Mouse (Mus musculus): Measurements from ENCODE around the gene Zdhhc9.

The Zdhhc9 gene

DNA sequence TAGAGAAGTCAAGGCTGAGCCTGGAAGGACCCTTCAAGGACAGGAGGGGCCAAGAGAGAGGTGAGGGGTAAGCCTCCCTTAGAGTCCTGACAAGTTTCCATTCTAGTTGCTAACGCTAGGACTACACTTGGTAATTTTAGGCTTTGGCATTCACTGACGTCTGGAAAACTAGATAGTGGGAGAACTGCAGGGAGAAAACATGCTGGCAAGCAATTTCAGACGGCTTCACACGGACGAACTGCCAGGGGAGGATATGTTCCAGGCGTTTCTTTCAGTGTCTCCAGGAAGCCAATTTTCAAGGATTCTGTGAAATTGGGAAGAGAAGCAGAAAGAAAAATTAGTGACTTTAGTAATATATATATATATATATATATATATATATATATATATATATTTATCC, 26.8 kb downstream of the Zdhhc9 start:
- DNase-seq (ENCODE audit: low read depth, low spot score), result no peak

DNA sequence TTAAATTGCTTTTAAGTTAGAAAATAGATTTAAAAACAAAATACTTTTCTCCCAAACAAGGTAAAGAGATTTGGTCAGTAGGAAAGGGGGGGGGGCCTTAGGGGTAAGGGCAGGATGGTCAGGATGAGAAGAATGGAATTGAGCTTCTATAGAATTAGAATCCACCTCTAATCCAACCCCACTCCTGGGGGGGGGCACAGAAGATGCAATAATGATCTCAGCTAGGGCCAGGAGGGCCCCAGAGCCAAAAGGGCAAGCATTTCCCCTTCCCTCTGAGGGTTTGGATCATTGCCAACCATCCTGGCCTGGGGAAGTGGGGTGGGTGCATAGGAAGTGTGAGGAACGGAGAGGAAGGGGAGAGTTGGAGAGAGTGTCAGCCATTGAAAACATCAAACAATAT, 38.3 kb downstream of the Zdhhc9 start:
- no peak for DNase-seq (ENCODE audit: low read depth, low spot score)

DNA sequence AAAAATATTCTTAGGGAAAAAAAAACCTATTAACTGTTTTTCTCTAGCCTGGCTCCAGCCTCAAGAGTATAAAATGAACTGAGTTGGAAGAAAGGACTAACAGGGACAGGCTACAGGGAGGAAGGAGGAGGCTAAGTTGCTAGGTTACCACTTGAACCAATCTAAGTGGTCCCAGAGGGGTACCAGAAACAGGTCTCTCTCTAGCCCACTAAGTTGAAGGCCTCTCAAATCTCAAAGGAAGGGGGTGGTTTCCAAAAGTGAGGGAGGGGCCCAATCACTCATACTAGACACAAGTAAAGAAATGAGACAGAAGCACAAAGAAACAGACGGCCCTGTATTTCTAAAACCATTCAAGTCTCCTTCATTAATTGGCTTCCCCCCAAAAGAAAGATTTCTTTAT, 38.8 kb downstream of the Zdhhc9 start:
- no peak for DNase-seq (ENCODE audit: low read depth, low spot score)

DNA sequence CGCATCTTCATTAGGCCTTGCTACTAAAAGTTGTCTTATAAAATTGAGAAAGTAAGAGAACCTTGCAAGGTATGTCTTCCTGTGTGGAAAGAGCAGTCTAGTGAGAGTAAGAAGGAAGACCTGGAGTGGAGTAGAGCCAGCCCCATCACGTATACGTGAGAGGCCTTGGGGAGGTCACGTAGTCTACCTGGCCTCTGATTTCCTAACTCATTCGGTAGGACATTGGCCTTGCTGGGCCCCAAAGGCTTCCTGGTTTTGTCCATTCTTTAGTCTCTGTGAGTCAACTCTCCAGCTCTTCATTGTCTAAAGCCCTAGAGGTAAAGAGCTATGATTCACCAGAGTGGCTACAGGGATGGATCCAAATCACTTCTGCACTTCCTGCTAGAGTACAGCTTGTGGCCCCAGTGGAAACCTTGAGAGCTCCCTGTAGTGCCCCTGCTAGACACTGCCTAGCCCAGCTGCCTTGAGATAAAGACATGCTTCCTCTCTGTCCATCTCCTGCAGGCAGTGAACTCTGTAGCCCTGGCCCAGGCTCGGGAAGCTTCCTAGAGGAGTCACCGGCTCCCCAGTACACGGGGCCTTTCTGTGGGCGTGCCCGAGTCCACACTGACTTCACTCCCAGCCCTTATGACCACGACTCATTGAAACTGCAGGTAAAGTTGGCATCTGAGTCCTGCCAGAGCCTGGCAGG, 50.3 kb downstream of the Zdhhc9 start:
- no peak for DNase-seq (ENCODE audit: low read depth, low spot score)

DNA sequence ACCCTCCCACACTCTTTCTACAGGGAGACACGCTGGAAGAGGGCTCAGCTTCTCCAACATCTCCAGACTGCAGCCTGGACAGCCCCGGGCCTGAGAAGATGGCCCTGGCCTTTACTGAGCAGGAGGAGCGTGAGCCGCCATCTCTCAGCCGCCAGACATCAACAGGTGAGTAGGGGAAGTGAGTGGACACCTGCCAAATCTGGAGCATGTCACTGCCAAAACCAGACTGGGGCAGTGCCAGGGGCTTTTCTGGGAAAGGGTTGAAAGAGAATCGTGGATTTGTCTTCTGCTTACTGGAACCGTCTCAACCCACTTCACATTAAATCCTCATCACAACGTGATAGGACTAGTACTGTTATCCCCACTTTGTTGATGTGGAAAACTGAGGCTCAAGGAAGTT, 51.3 kb downstream of the Zdhhc9 start:
- DNase-seq (ENCODE audit: low read depth, low spot score), result no peak

DNA sequence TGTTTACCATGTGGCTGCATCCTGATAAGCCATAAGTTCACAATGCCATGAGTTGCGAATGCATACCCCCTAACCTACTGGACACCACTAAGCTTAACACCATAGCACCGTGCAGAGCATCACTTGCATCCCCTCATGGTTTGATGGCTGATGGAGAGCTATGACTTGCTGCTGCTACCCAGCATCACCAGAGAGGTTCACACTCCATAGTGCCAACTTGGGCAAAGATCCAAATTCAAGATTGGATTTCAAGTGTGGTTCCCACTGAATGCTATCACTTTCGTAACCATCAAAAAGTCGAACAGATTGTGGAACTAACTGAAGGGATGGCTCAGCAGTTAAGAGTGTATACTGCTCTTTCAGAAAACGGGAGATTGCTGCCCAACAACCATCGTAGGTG, 53.2 kb downstream of the Zdhhc9 start:
- DNase-seq (ENCODE audit: low read depth, low spot score), result no peak

DNA sequence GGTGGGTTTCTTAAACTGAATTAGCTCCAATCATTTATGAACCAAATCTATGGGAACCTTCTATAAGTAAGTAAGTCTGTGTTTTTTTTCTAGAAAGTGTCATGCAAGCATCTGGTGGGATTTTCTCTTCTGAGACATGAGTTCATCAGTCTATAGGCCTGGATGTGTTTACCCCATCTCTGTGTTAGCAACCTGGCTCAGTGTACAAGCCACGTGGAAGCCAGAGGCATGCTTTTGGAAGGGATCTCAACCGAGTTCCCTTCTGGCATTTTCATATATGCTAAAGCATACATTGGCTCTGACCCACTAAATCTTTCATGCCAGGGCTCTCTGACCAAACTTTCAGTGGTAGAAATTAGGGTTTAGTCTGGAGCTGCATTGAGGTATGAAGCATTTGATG, 54.7 kb downstream of the Zdhhc9 start:
- no peak for DNase-seq (ENCODE audit: low read depth, low spot score)

DNA sequence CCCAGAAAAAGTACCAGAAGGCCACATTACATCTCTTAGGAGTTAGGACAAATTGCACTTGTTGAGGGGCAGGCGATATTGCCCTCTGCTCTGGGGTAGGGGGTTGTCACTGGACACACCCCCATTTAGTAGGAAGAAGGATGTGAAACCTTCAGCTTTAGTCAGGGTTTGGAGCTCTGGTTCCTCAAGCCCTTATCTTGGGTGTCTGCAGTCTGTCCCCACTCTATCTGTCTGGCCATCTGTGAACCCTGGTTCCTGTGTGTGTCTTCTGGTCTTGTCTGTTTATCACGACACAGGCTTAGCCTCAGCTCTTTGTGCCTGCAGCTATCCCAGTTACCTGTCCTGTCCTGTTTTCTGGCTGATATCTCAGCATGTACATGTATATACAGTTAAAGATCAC, 55.3 kb downstream of the Zdhhc9 start:
- no peak for DNase-seq (ENCODE audit: low read depth, low spot score)

DNA sequence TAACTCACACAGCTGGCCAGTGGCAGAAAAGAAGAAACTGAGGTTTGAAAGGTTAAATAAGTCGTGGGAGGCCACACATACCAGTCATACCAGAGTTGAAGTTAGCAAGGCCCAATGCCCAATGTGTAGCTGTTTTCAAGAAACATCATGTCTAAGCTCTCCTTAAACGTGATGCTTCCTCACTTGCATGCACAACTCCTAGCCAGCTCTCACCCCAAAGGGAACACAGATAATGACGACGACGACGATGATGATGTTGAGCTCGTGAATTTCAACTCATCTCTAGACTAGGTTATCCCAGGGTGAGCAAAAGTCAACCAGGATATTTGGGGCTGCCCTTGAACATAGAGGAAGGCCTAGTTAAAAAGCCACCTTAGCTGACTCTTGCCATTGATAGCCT, 56.6 kb downstream of the Zdhhc9 start:
- DNase-seq (ENCODE audit: low read depth, low spot score), result no peak

DNA sequence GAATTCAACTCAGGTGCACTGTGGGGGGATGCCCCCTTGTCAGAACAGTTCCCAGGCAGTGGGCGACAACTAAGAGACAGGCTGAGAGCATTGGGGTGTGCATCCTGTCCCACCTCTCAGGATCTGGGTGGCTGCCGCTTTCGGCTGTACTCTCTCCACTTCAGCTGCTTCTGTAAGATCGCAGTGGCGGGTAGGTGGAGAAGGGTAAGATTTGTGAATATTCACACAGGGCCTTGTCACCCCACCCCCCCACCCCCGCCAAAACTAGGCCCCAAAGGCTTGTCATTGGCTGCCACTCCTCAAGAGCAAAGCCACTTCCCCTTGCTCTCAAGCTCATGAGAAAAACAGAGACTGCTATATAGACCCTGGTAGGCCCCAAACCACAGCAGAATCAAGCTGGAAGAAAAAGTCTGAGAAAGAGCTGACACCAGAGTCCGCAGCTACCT, 60.9 kb downstream of the Zdhhc9 start:
- DNase-seq (ENCODE audit: low read depth, low spot score), result no peak

DNA sequence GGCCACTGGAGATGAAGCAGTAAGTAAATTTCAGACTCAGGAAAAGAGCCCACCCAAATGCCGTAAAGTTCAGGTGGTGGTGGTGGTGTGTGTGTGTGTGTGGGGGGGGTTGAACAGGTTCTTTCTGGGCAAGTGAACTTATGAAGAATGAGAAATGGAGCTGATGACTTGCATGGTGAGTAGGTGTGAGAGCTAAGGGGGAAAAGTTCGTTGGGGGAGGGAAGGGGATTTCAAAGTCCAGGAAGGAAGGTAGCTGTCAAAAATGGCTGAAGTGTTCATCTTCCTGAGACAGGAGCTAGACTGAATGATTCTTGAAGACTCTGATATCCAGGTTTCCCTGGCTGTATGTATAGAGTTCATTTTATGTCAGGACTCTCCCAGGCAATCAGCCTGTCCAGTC, 61.5 kb downstream of the Zdhhc9 start:
- DNase-seq (ENCODE audit: low read depth, low spot score), result no peak

DNA sequence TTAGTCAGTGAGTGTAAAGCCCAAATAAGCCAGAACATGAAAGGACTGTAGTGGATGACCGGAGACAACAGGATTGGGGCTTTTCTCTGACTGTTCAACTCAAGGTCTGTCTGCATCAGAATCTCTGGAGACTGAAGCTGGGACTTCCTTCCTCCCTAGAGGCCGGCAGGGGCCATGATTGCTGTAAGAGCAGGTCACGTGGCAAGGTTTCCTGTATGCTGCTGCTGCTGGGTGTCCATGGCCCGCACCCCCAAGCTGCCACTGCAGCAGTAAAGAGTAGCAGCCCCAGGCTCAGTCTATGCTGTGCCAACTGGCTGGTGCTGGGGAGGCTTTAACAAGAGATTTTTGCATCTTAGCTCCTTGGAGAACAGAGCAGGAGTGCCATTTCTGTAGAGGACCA, 62.4 kb downstream of the Zdhhc9 start, which contains the start of gene Sash3:
TSS of gene Sash3 (plus strand) at position 175 of the 400 bp plus-strand sequence.
- no peak for DNase-seq (ENCODE audit: low read depth, low spot score)

DNA sequence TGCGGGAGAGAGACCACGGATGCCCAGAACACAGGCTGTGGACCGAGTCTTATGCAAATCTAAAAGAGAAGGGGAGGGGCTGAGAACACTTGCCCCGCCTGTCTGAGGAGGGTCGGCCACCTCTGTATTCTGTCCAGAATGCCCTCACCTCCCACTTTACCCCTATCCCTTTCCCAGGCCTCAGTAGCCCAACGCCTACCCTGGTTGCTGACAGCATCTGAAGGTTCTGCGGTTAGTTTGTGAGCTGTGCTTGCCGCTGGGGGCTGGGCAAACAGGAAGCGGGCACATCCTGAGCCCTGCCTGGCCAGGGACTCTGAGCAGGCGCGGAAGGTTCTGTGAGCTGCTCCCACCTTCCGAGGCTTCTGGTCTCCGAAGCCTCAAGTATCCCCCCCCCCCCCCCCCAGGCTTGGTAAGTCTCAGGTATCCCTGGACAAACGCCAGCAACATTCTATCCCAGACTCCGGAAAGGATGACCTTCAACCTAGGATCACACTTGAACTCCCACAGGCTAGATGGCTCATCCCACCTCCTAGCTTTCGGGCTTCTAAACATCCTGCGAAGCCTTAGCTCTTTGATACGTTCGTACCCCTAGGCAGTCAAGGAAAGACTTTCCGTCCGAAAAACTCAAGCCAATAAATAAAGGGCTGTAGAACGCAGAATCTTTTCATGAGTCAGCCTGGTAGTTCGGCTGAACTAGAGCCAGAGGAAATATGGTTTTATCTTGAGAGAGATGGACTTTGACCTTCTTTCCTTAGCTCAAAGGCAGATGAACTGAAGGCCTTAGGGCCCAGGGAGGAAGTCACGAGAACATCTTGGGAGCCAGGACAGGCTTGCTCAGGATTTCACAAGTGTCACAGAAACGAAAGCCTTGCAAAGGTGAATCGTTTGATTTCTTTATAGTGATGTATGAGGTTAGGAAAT, 65.0 kb downstream of the Zdhhc9 start:
- DNase-seq (ENCODE audit: low read depth, low spot score), result no peak

DNA sequence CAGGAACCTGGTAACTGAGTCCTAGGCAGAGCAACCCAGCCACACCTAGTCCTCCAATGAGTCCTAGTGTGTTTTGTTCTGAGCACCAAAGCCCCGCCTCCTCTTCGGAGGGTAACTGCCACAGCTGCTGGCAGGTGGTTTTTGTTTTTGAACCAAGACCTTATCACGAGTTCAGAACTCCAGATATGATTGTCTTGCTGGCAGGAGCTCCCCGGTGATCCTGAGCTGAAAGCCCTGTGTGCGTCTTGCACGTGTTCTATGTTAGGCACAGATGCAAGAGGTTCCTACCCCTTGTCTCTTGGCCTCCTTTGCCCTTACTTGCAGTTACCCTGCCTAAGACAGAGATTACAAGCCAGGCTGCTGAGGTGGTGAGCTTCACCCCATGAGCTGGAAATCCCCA, 67.2 kb downstream of the Zdhhc9 start:
- DNase-seq (ENCODE audit: low read depth, low spot score), result no peak

DNA sequence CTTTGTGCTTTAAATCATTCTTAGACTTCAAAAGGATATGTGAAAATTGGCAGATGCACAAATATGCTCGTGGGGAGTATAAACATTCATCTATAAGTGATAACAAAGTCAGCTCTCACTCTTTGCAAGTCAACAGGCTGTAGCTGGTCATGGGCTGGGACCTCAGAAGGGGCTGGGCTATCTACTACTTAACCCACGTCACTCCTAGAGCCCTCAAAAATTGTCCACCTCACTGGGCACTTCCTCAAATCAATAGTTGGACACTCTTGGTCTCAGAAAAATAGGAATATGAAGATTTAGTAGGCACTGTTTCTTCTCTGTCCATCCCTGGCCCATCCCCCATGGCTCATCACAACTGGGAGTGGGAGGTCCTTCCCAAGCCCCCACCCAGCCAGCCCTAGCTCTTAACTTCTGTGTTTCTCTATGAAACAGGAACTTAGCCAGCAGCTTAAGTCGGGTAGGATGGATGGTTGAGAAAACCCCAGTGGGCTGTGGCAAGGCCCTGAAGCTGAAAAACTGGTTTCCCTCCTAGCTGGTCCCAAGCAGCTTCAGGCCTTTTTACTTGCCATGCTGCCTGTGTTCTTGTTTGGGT, 68.3 kb downstream of the Zdhhc9 start:
- DNase-seq (ENCODE audit: low read depth, low spot score), result no peak

DNA sequence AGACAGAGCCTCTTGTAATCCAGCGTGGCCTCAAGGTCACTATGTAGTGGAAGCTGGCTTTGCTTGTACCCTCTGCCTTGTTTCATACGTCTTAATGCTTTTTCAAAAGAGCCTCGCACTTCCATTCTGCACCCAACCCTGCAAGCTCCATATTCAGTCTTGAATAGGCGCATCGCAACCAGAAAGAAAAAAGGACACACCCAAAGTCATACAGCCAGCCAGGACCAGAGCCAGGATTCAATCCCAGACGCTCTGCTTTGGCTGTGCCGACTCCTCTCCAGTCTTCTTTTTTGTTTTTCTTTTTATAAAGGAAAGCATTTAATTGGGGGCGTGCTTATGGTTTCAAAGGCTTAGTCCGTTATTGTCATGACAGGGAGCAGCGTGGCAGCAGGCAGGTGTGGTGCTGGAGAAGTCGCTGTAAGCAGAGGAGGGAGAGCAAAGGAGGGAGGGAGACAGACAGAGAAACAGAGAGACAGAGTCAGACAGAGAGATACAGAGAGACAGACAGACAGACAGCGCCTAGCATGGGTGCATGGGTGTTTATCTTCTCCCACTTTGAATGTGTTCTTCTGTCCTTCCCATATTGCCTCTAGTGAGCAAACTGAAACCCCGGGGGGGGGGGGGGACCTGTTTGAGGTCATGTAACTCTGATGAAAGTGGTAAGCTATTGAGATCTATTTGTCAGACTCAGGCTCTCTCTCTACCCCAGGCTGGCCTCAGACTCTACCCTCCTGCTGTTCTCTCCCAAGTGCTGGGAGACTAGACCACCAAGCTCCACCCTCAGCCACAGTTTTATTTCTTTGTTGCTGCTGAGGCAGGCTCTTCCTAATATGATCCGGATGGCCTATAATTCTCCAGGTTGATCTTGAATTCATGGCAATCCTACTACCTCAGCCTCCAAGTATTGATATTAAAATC, 69.1 kb downstream of the Zdhhc9 start:
- DNase-seq (ENCODE audit: low read depth, low spot score), result no peak

DNA sequence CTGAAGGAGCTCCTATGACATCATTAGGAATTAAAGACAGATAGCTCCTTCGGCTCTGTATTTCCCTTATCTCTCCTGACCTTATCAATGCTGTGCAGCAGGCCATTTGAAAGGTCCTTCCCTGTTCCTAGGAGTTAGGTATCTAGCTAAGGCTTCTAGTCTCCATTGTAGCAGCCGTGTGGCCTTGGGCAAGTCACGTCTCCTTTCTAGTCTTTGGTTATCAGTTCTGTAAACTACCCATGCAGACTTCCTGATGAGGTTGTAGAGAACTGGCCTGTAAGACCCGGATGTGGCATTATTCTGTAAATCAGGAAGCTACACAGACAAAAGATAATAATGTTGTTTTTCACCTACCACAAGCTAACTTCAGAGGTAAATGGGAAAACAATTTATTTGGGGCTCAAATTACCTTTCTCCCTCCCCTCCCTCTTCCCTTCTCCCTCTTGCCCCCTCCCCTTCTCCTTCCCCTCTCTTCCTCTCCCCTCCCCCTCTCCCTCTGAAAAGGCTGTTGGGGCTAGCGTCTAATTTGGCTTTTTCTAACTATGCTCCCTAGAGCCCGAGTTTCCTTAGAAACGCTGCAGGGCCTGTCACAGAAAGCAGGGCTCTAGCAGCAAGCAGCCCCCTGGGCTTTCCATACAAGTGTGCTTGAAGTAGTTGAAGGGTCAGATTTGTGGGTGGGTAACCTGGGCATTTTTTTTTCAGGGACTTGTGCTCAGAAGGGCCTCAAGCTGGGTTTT, 70.0 kb downstream of the Zdhhc9 start:
- DNase-seq (ENCODE audit: low read depth, low spot score), result no peak

DNA sequence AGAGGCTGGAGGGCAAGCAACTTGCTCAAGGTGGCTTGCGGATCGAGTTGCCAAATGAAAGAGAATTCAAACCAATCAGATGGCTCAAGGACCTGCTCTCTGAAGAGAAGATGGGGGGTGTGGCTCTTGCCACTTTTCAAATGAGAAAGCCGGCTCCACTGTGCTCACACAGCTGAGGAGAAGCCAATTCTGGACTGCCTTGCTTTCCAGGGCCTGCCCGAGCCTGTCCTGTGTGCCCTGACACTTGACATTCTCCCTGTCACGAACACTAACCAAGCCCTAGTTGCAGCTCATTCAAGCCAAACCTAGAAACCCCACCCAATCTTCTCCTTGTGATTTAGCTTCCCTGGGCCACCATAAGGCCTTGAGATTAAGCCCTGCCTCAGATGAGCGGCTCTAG, 70.7 kb downstream of the Zdhhc9 start:
- no peak for DNase-seq (ENCODE audit: low read depth, low spot score)

DNA sequence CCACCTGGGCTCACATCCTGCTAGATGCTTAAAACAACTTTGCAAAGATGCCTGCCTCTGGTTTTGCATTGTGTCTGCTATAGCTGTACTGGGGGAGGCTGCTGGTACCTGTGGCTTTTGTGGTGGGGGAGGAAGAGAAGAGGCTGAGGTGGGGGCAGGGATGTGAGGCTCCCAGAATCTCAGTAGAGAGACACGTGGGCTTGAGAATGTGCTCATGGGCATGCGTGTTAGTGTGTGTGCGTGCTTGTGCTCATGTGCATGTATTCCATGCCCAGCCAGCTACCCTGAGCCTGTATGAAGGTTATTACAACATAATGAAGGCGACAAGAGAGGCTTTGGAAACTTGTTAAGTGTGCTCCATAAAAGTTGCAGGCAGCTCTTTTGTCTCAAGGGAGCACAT, 71.7 kb downstream of the Zdhhc9 start:
- no peak for DNase-seq (ENCODE audit: low read depth, low spot score)

DNA sequence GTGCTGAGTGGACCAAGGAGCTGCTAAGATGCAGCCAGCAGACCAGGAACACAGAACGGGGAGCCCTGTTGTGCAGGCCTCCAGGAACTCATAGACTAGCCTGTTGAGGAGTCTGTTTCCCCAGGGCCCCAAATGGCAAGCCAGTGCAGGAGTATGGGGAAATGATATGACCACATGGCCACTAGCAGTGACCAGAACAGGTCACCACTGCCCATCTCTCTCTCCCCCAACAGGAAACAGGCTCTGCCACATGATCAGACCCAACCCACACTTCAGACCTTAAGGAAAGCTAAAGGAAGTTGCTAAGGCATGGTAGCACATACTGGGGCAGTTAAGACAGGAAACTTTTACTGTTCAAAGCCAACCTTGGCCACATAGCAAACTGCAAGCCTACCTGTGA, 79.5 kb downstream of the Zdhhc9 start:
- DNase-seq (ENCODE audit: low read depth, low spot score), result no peak

All from WW6 (cell line).